Mouse (Mus musculus) embryonic facial prominence, embryonic 10.5 days (tissue): ENCODE data around the gene Tnr. TPM values are rescaled to one million over a fixed set of nuclear protein-coding genes. Genes with fewer than 3 reads are reported as not detected.

Source experiments
- DNase-seq: peaks from one replicate; pipeline ENCODE4 v3.0.0-alpha.2; 2017; ENCODE audit warnings: low spot score
- H3K27ac ChIP-seq: fragments of 300-500 bp; sonication (generic); replicated peaks from 2 replicates; pipeline ENCODE4 v1.5.1; 2016; ENCODE audit warnings: mild to moderate bottlenecking
- H3K27me3 ChIP-seq: fragments of 300-500 bp; sonication (generic); replicated peaks from 2 replicates; pipeline ENCODE4 v1.6.1; 2016; ENCODE audit warnings: low read depth, mild to moderate bottlenecking; ENCODE audit not compliant: poor library complexity, severe bottlenecking
- H3K36me3 ChIP-seq: fragments of 300-500 bp; sonication (generic); replicated peaks from 2 replicates; pipeline ENCODE4 v1.6.1; 2016; ENCODE audit warnings: mild to moderate bottlenecking, moderate library complexity
- H3K4me1 ChIP-seq: fragments of 300-500 bp; sonication (generic); 2 replicates; pipeline ENCODE4 v1.6.1; 2016
- H3K4me3 ChIP-seq: fragments of 300-500 bp; sonication (generic); 2 replicates; pipeline ENCODE4 v1.5.1; 2016; ENCODE audit warnings: mild to moderate bottlenecking, moderate library complexity
- H3K9me3 ChIP-seq: fragments of 300-500 bp; sonication (generic); 2 replicates; pipeline ENCODE4 v1.6.1; 2016; ENCODE audit warnings: mild to moderate bottlenecking
- WGBS: fragments of 180-500 bp; shearing (Covaris S2); methylation state at CpG from one replicate; pipeline ENCODE4 v1.1.7; 2016; 5-methylcytosine and 5-hydroxymethylcytosine counted together
- polyA plus RNA-seq: library from polyadenylated mRNA; unstranded; fragments of >200 nt; fragmentation: Nextera tagmentation; extraction: Ambion mirVana; gene quantifications from 2 replicates; pipeline ENCODE4 v1.2.1, GENCODE M21; 2016

Gene Tnr
- polyA plus RNA-seq, 1 experiment from 2014 or later: 0.19 TPM

DNA sequence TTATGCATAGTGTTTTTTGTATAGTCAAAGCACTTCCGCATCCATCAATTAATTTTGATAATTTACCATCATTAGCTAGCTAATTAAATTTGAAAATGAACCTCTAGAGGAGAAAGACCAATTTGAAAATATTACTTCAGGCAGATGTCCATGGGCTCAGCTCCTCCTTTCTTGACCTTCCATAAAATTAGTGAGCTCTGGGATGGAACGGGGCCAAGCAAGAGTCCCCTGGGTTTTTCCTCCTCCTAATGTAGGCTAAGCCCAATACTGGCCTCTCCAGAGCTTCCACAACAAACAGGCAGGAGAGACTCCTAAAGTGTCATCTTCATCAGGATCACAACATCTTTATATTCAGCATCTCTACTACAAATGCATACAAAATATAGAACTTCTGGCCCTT is 455.5 kb downstream of the Tnr start:
- WGBS: 85% methylated on average over 2 of the region's 2 CpGs
- Histone ChIP-seq H3K36me3 (no peaks in the 10 kb centered on the region), H3K27ac (no peak overlapping the region), H3K9me3 (no peaks in the 10 kb centered on the region), H3K4me1 (no peaks in the 10 kb centered on the region), H3K4me3 (no peak overlapping the region), H3K27me3 (no peaks in the 10 kb centered on the region)
- no peak for DNase-seq

- WGBS: 89% methylated on average over 1 of the region's 1 CpGs
- Histone ChIP-seq H3K4me1 (no peaks in the 10 kb centered on the region), H3K4me3 (no peak overlapping the region), H3K27me3 (no peaks in the 10 kb centered on the region), H3K27ac (no peak overlapping the region), H3K9me3 (no peaks in the 10 kb centered on the region), H3K36me3 (no peaks in the 10 kb centered on the region)
- no peak for DNase-seq
These were observed 456.8 kb downstream of the Tnr start for GRCm38 (mm10) chr1:159980355-159980754.
